In genomic region chr15:17098927-17099326, GRCm38 (mm10) we compare ENCODE assay signal across 7 mouse cellular contexts.
DNase-seq lines count a peak whose midpoint lies in the region.

No protein-coding gene starts in this region.

- DNase-seq in urinary bladder, postnatal 14 days (ENCODE audit: low spot score) = peak; percentile 3
- no peak for DNase-seq in urinary bladder, postnatal 10 days (ENCODE audit: low spot score)
- peak; percentile 0 for DNase-seq in c-Kit-positive CD71-positive TER-119-positive erythroid progenitor cells, embryonic 14.5 days (ENCODE audit: low spot score)
- DNase-seq in forelimb bud, embryonic 11.5 days (ENCODE audit: low read depth, low spot score) = peak; percentile 46
- peak; percentile 79 to 82 for DNase-seq in layer of hippocampus, postnatal 10 days (ENCODE audit: low spot score in 2 of 2)
- DNase-seq in ovary, postnatal 36 days (ENCODE audit: low spot score) = peak; percentile 12
- no peak for DNase-seq in spleen, postnatal 4 days (ENCODE audit: low spot score in 2 of 2)

Comparison
In these comparisons a context has a peak if more than half of its experiments do, and no peak if none do; other contexts are left out.
1. DNase-seq: peak in urinary bladder, postnatal 14 days (single experiment), c-Kit-positive CD71-positive TER-119-positive erythroid progenitor cells, embryonic 14.5 days (single experiment), forelimb bud, embryonic 11.5 days (single experiment), layer of hippocampus, postnatal 10 days (2 of 2) and ovary, postnatal 36 days (single experiment); none in urinary bladder, postnatal 10 days (single experiment) and spleen, postnatal 4 days (0 of 2).